Mouse (Mus musculus): ENCODE measurements around the gene Frmd5. TPM values are rescaled to one million over a fixed set of nuclear protein-coding genes. Genes with fewer than 3 reads are reported as not detected.

The Frmd5 gene
- 24.2 and 29.5 TPM in 2 replicates for polyA plus RNA-seq (2014; fragmentation: Nextera tagmentation; extraction: Ambion mirVana)

- peaks cover 29% of the 10 kb centered on the region for H3K27me3 ChIP-seq (ENCODE audit: control insufficient read depth, insufficient read depth, low read length)
- no peak within 1 kb of the TSS for H3K27ac ChIP-seq (ENCODE audit: low read depth, low read length)
- peak within 1 kb of the TSS; percentile 96 for H3K4me2 ChIP-seq
- peak within 1 kb of the TSS; percentile 82 for H3K4me3 ChIP-seq (ENCODE audit: low read depth, low read length)
- ATAC-seq (replicated peaks; ENCODE audit: insufficient number of reproducible peaks, low FRiP score, low TSS enrichment) = peak; percentile 97
- no peaks in the 10 kb centered on the region for H3K9me3 ChIP-seq (replicated peaks; ENCODE audit: control insufficient read depth, low read length)
- WGBS (ENCODE audit: insufficient replicate concordance) = under 1% methylated on average over 35 of the region's 35 CpGs
- no peaks in the 10 kb centered on the region for H3K36me3 ChIP-seq (ENCODE audit: control insufficient read depth, insufficient read depth, low read length)
- H3K9ac ChIP-seq (ENCODE audit: low read depth, low read length) = peak within 1 kb of the TSS; percentile 44
- peaks cover 4% of the 10 kb centered on the region; the same call in 1 of the 2 replicates for H3K4me1 ChIP-seq (ENCODE audit: control insufficient read depth, insufficient read depth, low read length)
These were observed at the start of gene Frmd5 for GRCm38 (mm10) chr2:121806959-121807653. Gene Frmd5 (minus strand): TSS chr2:121807087.

- Histone ChIP-seq H3K27ac (ENCODE audit: low read depth, low read length) (no peak overlapping the region), H3K27me3 (ENCODE audit: control insufficient read depth, insufficient read depth, low read length) (no peaks in the 10 kb centered on the region), H3K9me3 (replicated peaks; ENCODE audit: control insufficient read depth, low read length) (no peaks in the 10 kb centered on the region), H3K4me1 (ENCODE audit: control insufficient read depth, insufficient read depth, low read length) (no peaks in the 10 kb centered on the region), H3K4me3 (ENCODE audit: low read depth, low read length) (no peak overlapping the region), H3K36me3 (ENCODE audit: control insufficient read depth, insufficient read depth, low read length) (no peaks in the 10 kb centered on the region), H3K4me2 (no peak overlapping the region), H3K9ac (ENCODE audit: low read depth, low read length) (no peak overlapping the region)
- no peak for ATAC-seq (replicated peaks; ENCODE audit: insufficient number of reproducible peaks, low FRiP score, low TSS enrichment)
- 86% methylated on average over 3 of the region's 3 CpGs for WGBS (ENCODE audit: insufficient replicate concordance)
These were observed 47.1 kb upstream of the Frmd5 start for GRCm38 (mm10) chr2:121853974-121854373.

- no peaks in the 10 kb centered on the region for H3K4me1 ChIP-seq (ENCODE audit: control insufficient read depth, insufficient read depth, low read length)
- H3K4me3 ChIP-seq (ENCODE audit: low read depth, low read length) = no peak overlapping the region
- 17% methylated on average over 2 of the region's 2 CpGs for WGBS (ENCODE audit: insufficient replicate concordance)
- no peak for ATAC-seq (replicated peaks; ENCODE audit: insufficient number of reproducible peaks, low FRiP score, low TSS enrichment)
- H3K27me3 ChIP-seq (ENCODE audit: control insufficient read depth, insufficient read depth, low read length) = no peaks in the 10 kb centered on the region
- no peak overlapping the region for H3K9ac ChIP-seq (ENCODE audit: low read depth, low read length)
- H3K9me3 ChIP-seq (replicated peaks; ENCODE audit: control insufficient read depth, low read length) = no peaks in the 10 kb centered on the region
- H3K4me2 ChIP-seq = no peak overlapping the region
- no peaks in the 10 kb centered on the region for H3K36me3 ChIP-seq (ENCODE audit: control insufficient read depth, insufficient read depth, low read length)
- H3K27ac ChIP-seq (ENCODE audit: low read depth, low read length) = no peak overlapping the region
These were observed 45.2 kb upstream of the Frmd5 start for GRCm38 (mm10) chr2:121852045-121852444.

GRCm38 (mm10) chr2:121846050-121846449 is 39.2 kb upstream of the Frmd5 start:
- Histone ChIP-seq H3K4me1 (ENCODE audit: control insufficient read depth, insufficient read depth, low read length) (no peaks in the 10 kb centered on the region), H3K9ac (ENCODE audit: low read depth, low read length) (no peak overlapping the region), H3K27ac (ENCODE audit: low read depth, low read length) (no peak overlapping the region), H3K4me2 (no peak overlapping the region), H3K27me3 (ENCODE audit: control insufficient read depth, insufficient read depth, low read length) (no peaks in the 10 kb centered on the region), H3K36me3 (ENCODE audit: control insufficient read depth, insufficient read depth, low read length) (no peaks in the 10 kb centered on the region), H3K4me3 (ENCODE audit: low read depth, low read length) (no peak overlapping the region), H3K9me3 (replicated peaks; ENCODE audit: control insufficient read depth, low read length) (no peaks in the 10 kb centered on the region)
- 53% methylated on average over 8 of the region's 8 CpGs for WGBS (ENCODE audit: insufficient replicate concordance)
- ATAC-seq (replicated peaks; ENCODE audit: insufficient number of reproducible peaks, low FRiP score, low TSS enrichment) = no peak

GRCm38 (mm10) chr2:121842249-121842648 is 35.4 kb upstream of the Frmd5 start:
- H3K9ac ChIP-seq (ENCODE audit: low read depth, low read length) = no peak overlapping the region
- H3K4me2 ChIP-seq = no peak overlapping the region
- no peak overlapping the region for H3K4me3 ChIP-seq (ENCODE audit: low read depth, low read length)
- WGBS (ENCODE audit: insufficient replicate concordance) = 69% methylated on average over 3 of the region's 3 CpGs
- no peaks in the 10 kb centered on the region for H3K4me1 ChIP-seq (ENCODE audit: control insufficient read depth, insufficient read depth, low read length)
- H3K9me3 ChIP-seq (replicated peaks; ENCODE audit: control insufficient read depth, low read length) = no peaks in the 10 kb centered on the region
- H3K27ac ChIP-seq (ENCODE audit: low read depth, low read length) = no peak overlapping the region
- H3K27me3 ChIP-seq (ENCODE audit: control insufficient read depth, insufficient read depth, low read length) = no peaks in the 10 kb centered on the region
- no peak for ATAC-seq (replicated peaks; ENCODE audit: insufficient number of reproducible peaks, low FRiP score, low TSS enrichment)
- no peaks in the 10 kb centered on the region for H3K36me3 ChIP-seq (ENCODE audit: control insufficient read depth, insufficient read depth, low read length)

- no peak for ATAC-seq (replicated peaks; ENCODE audit: insufficient number of reproducible peaks, low FRiP score, low TSS enrichment)
- Histone ChIP-seq H3K36me3 (ENCODE audit: control insufficient read depth, insufficient read depth, low read length) (no peaks in the 10 kb centered on the region), H3K27ac (ENCODE audit: low read depth, low read length) (no peak overlapping the region), H3K9me3 (replicated peaks; ENCODE audit: control insufficient read depth, low read length) (no peaks in the 10 kb centered on the region), H3K27me3 (ENCODE audit: control insufficient read depth, insufficient read depth, low read length) (no peaks in the 10 kb centered on the region), H3K4me3 (ENCODE audit: low read depth, low read length) (no peak overlapping the region), H3K4me2 (no peak overlapping the region), H3K4me1 (ENCODE audit: control insufficient read depth, insufficient read depth, low read length) (no peaks in the 10 kb centered on the region), H3K9ac (ENCODE audit: low read depth, low read length) (no peak overlapping the region)
- WGBS (ENCODE audit: insufficient replicate concordance) = 96% methylated on average over 3 of the region's 3 CpGs
These were observed 34.6 kb upstream of the Frmd5 start for GRCm38 (mm10) chr2:121841453-121841852.

- no peak overlapping the region for H3K4me2 ChIP-seq
These were observed 28.0 kb upstream of the Frmd5 start for GRCm38 (mm10) chr2:121834926-121835325.

GRCm38 (mm10) chr2:121832484-121832894 is 25.6 kb upstream of the Frmd5 start:
- Histone ChIP-seq H3K4me1 (ENCODE audit: control insufficient read depth, insufficient read depth, low read length) (no peaks in the 10 kb centered on the region), H3K27ac (ENCODE audit: low read depth, low read length) (no peak overlapping the region), H3K36me3 (ENCODE audit: control insufficient read depth, insufficient read depth, low read length) (no peaks in the 10 kb centered on the region), H3K27me3 (ENCODE audit: control insufficient read depth, insufficient read depth, low read length) (no peaks in the 10 kb centered on the region), H3K4me2 (no peak overlapping the region), H3K9me3 (replicated peaks; ENCODE audit: control insufficient read depth, low read length) (no peaks in the 10 kb centered on the region), H3K9ac (ENCODE audit: low read depth, low read length) (no peak overlapping the region), H3K4me3 (ENCODE audit: low read depth, low read length) (no peak overlapping the region)
- no peak for ATAC-seq (replicated peaks; ENCODE audit: insufficient number of reproducible peaks, low FRiP score, low TSS enrichment)
- 5% methylated on average over 5 of the region's 5 CpGs for WGBS (ENCODE audit: insufficient replicate concordance)

More at GRCm38 (mm10) chr2:121834926-121835325, 28.0 kb upstream of the Frmd5 start:
- Histone ChIP-seq H3K4me3 (ENCODE audit: low read depth, low read length) (no peak overlapping the region), H3K4me1 (ENCODE audit: control insufficient read depth, insufficient read depth, low read length) (no peaks in the 10 kb centered on the region), H3K9me3 (replicated peaks; ENCODE audit: control insufficient read depth, low read length) (no peaks in the 10 kb centered on the region), H3K27me3 (ENCODE audit: control insufficient read depth, insufficient read depth, low read length) (no peaks in the 10 kb centered on the region), H3K9ac (ENCODE audit: low read depth, low read length) (no peak overlapping the region), H3K36me3 (ENCODE audit: control insufficient read depth, insufficient read depth, low read length) (no peaks in the 10 kb centered on the region), H3K27ac (ENCODE audit: low read depth, low read length) (no peak overlapping the region)
- 44% methylated on average over 3 of the region's 3 CpGs for WGBS (ENCODE audit: insufficient replicate concordance)
- ATAC-seq (replicated peaks; ENCODE audit: insufficient number of reproducible peaks, low FRiP score, low TSS enrichment) = no peak

GRCm38 (mm10) chr2:121828411-121828810 is 21.5 kb upstream of the Frmd5 start:
- no peaks in the 10 kb centered on the region for H3K36me3 ChIP-seq (ENCODE audit: control insufficient read depth, insufficient read depth, low read length)
- no peak overlapping the region for H3K4me2 ChIP-seq
- WGBS (ENCODE audit: insufficient replicate concordance) = 79% methylated on average over 3 of the region's 3 CpGs
- no peak overlapping the region for H3K9ac ChIP-seq (ENCODE audit: low read depth, low read length)
- no peak overlapping the region for H3K27ac ChIP-seq (ENCODE audit: low read depth, low read length)
- H3K9me3 ChIP-seq (replicated peaks; ENCODE audit: control insufficient read depth, low read length) = no peaks in the 10 kb centered on the region
- no peaks in the 10 kb centered on the region for H3K27me3 ChIP-seq (ENCODE audit: control insufficient read depth, insufficient read depth, low read length)
- peaks cover 8% of the 10 kb centered on the region; the same call in 1 of the 2 replicates for H3K4me1 ChIP-seq (ENCODE audit: control insufficient read depth, insufficient read depth, low read length)
- H3K4me3 ChIP-seq (ENCODE audit: low read depth, low read length) = no peak overlapping the region
- no peak for ATAC-seq (replicated peaks; ENCODE audit: insufficient number of reproducible peaks, low FRiP score, low TSS enrichment)
